Mouse (Mus musculus) forebrain, embryonic 15.5 days (tissue): Measurements from ENCODE around the gene Vsig8. TPM values are rescaled to one million over a fixed set of nuclear protein-coding genes. Genes with fewer than 3 reads are reported as not detected.

Source experiments
- ATAC-seq: fragments of 200-750 bp; cut with Nextera tagmentation; replicated peaks from 2 replicates; pipeline ENCODE4 v1.8.0; 2017; ENCODE audit warnings: mild to moderate bottlenecking, moderate TSS enrichment, moderate library complexity
- H3K27ac ChIP-seq: fragments of 300-500 bp; sonication (generic); replicated peaks from 2 replicates; pipeline ENCODE4 v1.5.1; 2015; ENCODE audit warnings: mild to moderate bottlenecking, inconsistent platforms
- H3K27me3 ChIP-seq: fragments of 300-500 bp; sonication (generic); 2 replicates; pipeline ENCODE4 v1.6.1; 2015; ENCODE audit warnings: inconsistent platforms
- H3K36me3 ChIP-seq: fragments of 300-500 bp; sonication (generic); 2 replicates; pipeline ENCODE4 v1.6.1; 2015; ENCODE audit warnings: mild to moderate bottlenecking, inconsistent platforms
- H3K4me1 ChIP-seq: fragments of 300-500 bp; sonication (generic); 2 replicates; pipeline ENCODE4 v1.6.1; 2015; ENCODE audit warnings: inconsistent platforms
- H3K4me2 ChIP-seq: fragments of 300-500 bp; sonication (generic); replicated peaks from 2 replicates; pipeline ENCODE4 v1.6.1; 2015; ENCODE audit warnings: mild to moderate bottlenecking, inconsistent platforms
- H3K4me3 ChIP-seq: fragments of 300-500 bp; sonication (generic); 2 replicates; pipeline ENCODE4 v1.5.1; 2015; ENCODE audit warnings: mild to moderate bottlenecking, inconsistent platforms
- H3K9ac ChIP-seq: fragments of 300-500 bp; sonication (generic); replicated peaks from 2 replicates; pipeline ENCODE4 v1.6.1; 2015; ENCODE audit warnings: mild to moderate bottlenecking, inconsistent platforms
- H3K9me3 ChIP-seq: fragments of 300-500 bp; sonication (generic); 2 replicates; pipeline ENCODE4 v1.6.1; 2016; ENCODE audit warnings: inconsistent platforms
- WGBS: fragments of 180-500 bp; shearing (Covaris S2); methylation state at CpG from one replicate; pipeline ENCODE4 v1.1.7; 2015; ENCODE audit warnings: mixed read lengths; 5-methylcytosine and 5-hydroxymethylcytosine counted together
- polyA plus RNA-seq: library from polyadenylated mRNA; unstranded; fragments of >200 nt; fragmentation: Nextera tagmentation; extraction: Ambion mirVana; gene quantifications from 2 replicates; pipeline ENCODE4 v1.2.1, GENCODE M21; 2015

Vsig8 gene
- polyA plus RNA-seq, 1 experiment from 2014 or later: 0.14 TPM

- ATAC-seq: no peak
- Histone ChIP-seq H3K9me3 (0 out of 2 replicates have a peak, but pooled peaks cover 6% of the 10 kb centered on the region), H3K4me1 (peaks cover 15% of the 10 kb centered on the region), H3K36me3 (no peaks in the 10 kb centered on the region), H3K4me2 (no peak overlapping the region), H3K9ac (no peak overlapping the region), H3K4me3 (no peak overlapping the region), H3K27me3 (no peaks in the 10 kb centered on the region), H3K27ac (no peak overlapping the region)
- WGBS: 83% methylated on average over 4 of the region's 4 CpGs
Measured at GRCm38 (mm10) chr1:172518013-172518412, 37.7 kb upstream of the Vsig8 start.

GRCm38 (mm10) chr1:172519644-172520043, 36.1 kb upstream of the Vsig8 start:
- no peak overlapping the region for H3K4me2 ChIP-seq
- H3K36me3 ChIP-seq: no peaks in the 10 kb centered on the region
- peaks cover 15% of the 10 kb centered on the region for H3K4me1 ChIP-seq
- ATAC-seq: no peak
- H3K9me3 ChIP-seq: 0 out of 2 replicates have a peak, but pooled peaks cover 6% of the 10 kb centered on the region
- no peaks in the 10 kb centered on the region for H3K27me3 ChIP-seq
- no peak overlapping the region for H3K27ac ChIP-seq
- WGBS: 80% methylated on average over 6 of the region's 6 CpGs
- no peak overlapping the region for H3K9ac ChIP-seq
- no peak overlapping the region for H3K4me3 ChIP-seq

GRCm38 (mm10) chr1:172520576-172521440, 34.9 kb upstream of the Vsig8 start, which contains the start of gene Cfap45:
Gene Cfap45, plus strand, starts transcription at chr1:172520801.
- Histone ChIP-seq H3K36me3 (no peaks in the 10 kb centered on the region), H3K27ac (no peak within 1 kb of the TSS), H3K9ac (0 out of 2 replicates have a peak within 1 kb of the TSS, but pooled peaks have one; percentile 2), H3K27me3 (0 out of 2 replicates have a peak, but pooled peaks cover under 1% of the 10 kb centered on the region), H3K4me3 (peak within 1 kb of the TSS; percentile 38), H3K9me3 (0 out of 2 replicates have a peak, but pooled peaks cover 6% of the 10 kb centered on the region), H3K4me1 (peaks cover 15% of the 10 kb centered on the region), H3K4me2 (peak within 1 kb of the TSS; percentile 66)
- ATAC-seq: peak; percentile 93
- WGBS: 4% methylated on average over 28 of the region's 28 CpGs

- ATAC-seq: no peak
Measured at GRCm38 (mm10) chr1:172522524-172522923, 33.2 kb upstream of the Vsig8 start.

GRCm38 (mm10) chr1:172523699-172524101, 32.0 kb upstream of the Vsig8 start:
- 72% methylated on average over 12 of the region's 12 CpGs for WGBS
- Histone ChIP-seq H3K9me3 (no peaks in the 10 kb centered on the region), H3K4me1 (peaks cover 15% of the 10 kb centered on the region), H3K9ac (no peak overlapping the region), H3K27ac (no peak overlapping the region), H3K27me3 (0 out of 2 replicates have a peak, but pooled peaks cover 3% of the 10 kb centered on the region), H3K4me2 (no peak overlapping the region), H3K4me3 (no peak overlapping the region), H3K36me3 (no peaks in the 10 kb centered on the region)
- ATAC-seq: no peak

More at GRCm38 (mm10) chr1:172522524-172522923, 33.2 kb upstream of the Vsig8 start:
- peaks cover 15% of the 10 kb centered on the region for H3K4me1 ChIP-seq
- H3K9me3 ChIP-seq: 0 out of 2 replicates have a peak, but pooled peaks cover 5% of the 10 kb centered on the region
- WGBS: 72% methylated on average over 7 of the region's 7 CpGs
- H3K27me3 ChIP-seq: 0 out of 2 replicates have a peak, but pooled peaks cover 3% of the 10 kb centered on the region
- H3K36me3 ChIP-seq: no peaks in the 10 kb centered on the region
- no peak overlapping the region for H3K4me2 ChIP-seq
- H3K27ac ChIP-seq: no peak overlapping the region
- H3K4me3 ChIP-seq: no peak overlapping the region
- H3K9ac ChIP-seq: no peak overlapping the region

GRCm38 (mm10) chr1:172525027-172525764, 30.5 kb upstream of the Vsig8 start:
- H3K4me2 ChIP-seq: no peak overlapping the region
- H3K27ac ChIP-seq: no peak overlapping the region
- 52% methylated on average over 15 of the region's 15 CpGs for WGBS
- no peaks in the 10 kb centered on the region for H3K36me3 ChIP-seq
- no peak overlapping the region for H3K4me3 ChIP-seq
- H3K27me3 ChIP-seq: 0 out of 2 replicates have a peak, but pooled peaks cover 3% of the 10 kb centered on the region
- H3K9ac ChIP-seq: no peak overlapping the region
- H3K4me1 ChIP-seq: peaks cover 14% of the 10 kb centered on the region
- no peaks in the 10 kb centered on the region for H3K9me3 ChIP-seq
- no peak for ATAC-seq

GRCm38 (mm10) chr1:172525971-172526370, 29.8 kb upstream of the Vsig8 start:
- Histone ChIP-seq H3K4me1 (peaks cover 13% of the 10 kb centered on the region), H3K9ac (no peak overlapping the region), H3K36me3 (no peaks in the 10 kb centered on the region), H3K9me3 (no peaks in the 10 kb centered on the region), H3K27ac (no peak overlapping the region), H3K4me2 (no peak overlapping the region), H3K27me3 (0 out of 2 replicates have a peak, but pooled peaks cover 3% of the 10 kb centered on the region), H3K4me3 (no peak overlapping the region)
- WGBS: 70% methylated on average over 7 of the region's 7 CpGs
- ATAC-seq: no peak

DNA sequence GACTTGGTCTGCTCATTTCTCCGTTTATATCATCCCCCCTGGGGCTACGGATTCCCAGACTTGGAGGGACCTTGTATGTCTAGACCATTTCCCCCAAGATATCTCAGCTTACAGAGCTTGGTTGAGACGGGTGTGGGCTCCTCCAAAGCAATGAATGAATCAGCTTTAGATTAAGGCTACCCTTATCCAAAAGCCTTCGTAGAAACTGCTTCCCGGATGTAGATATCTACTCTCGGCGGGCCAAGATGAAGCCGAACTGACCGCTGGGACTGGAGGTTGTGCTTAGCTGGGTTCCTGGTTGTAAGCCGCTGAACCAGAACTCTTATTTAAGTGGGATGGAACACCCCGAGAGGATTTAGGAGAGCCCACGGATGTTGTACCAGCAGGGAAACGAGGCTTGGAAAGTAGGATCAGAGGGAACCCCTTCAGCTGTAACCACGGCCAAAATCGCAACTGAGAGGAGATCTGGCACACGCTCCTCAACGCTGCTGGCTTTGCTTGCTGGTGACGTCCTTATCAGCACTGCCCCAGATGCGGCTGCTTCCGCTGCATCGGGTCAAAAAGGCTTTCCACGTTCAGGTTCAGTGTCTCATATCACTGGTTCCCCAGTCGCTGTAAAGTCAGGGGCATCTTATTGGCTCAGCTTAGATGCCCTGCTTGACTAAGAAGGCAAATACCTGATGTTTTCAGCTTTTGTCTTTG, 29.2 kb upstream of the Vsig8 start:
- WGBS: 82% methylated on average over 23 of the region's 23 CpGs
- no peak overlapping the region for H3K27ac ChIP-seq
- H3K36me3 ChIP-seq: no peaks in the 10 kb centered on the region
- H3K4me1 ChIP-seq: peaks cover 7% of the 10 kb centered on the region; the same call in 1 of the 2 replicates
- 0 out of 2 replicates have a peak, but pooled peaks cover 3% of the 10 kb centered on the region for H3K27me3 ChIP-seq
- ATAC-seq: no peak
- no peak overlapping the region for H3K4me2 ChIP-seq
- no peak overlapping the region for H3K4me3 ChIP-seq
- no peak overlapping the region for H3K9ac ChIP-seq
- no peaks in the 10 kb centered on the region for H3K9me3 ChIP-seq

DNA sequence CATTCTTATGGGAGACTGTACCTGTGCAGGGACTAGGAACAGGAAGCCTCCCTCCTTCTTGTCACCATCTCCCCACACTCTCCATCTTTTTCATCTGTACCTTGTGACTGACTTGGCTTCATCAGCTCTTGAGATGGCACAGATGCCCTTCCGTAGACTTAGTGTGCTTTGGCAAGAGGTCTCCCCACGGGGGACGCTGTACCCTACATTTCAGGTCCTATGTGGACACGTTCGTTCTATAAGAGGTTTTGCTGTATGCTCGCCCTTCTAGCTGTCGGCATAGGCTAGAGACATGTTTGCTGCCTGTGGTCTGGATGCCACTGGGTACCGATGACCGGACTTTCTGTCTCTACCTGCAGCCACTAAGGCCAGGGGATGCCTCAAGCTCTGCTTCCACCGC, 28.3 kb upstream of the Vsig8 start:
- ATAC-seq: no peak
- 0 out of 2 replicates have a peak, but pooled peaks cover 11% of the 10 kb centered on the region for H3K4me1 ChIP-seq
- no peak overlapping the region for H3K4me3 ChIP-seq
- 92% methylated on average over 10 of the region's 10 CpGs for WGBS
- no peaks in the 10 kb centered on the region for H3K36me3 ChIP-seq
- peaks cover 5% of the 10 kb centered on the region; the same call in 1 of the 2 replicates for H3K27me3 ChIP-seq
- no peaks in the 10 kb centered on the region for H3K9me3 ChIP-seq
- H3K4me2 ChIP-seq: no peak overlapping the region
- no peak overlapping the region for H3K9ac ChIP-seq
- H3K27ac ChIP-seq: no peak overlapping the region

DNA sequence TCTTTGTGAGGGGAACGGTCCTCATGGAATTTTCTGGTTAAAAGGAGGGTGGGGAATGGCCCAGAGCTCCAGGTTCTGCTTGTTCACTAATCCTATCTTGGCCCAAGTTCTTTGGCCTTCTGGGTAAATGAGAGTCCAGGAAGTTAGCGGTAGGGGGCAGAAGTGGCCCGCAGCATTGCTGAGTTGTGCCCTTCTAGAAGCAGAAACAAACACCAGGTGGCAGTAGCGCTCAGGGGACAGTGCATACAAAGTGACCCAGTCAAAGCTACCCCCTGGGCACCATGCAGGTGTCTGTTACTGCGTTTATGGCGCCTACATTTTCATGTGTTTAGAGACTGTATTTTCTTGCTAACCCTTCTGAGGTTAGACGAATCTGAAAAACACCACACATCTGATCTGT, 27.0 kb upstream of the Vsig8 start:
- Histone ChIP-seq H3K4me1 (0 out of 2 replicates have a peak, but pooled peaks cover 13% of the 10 kb centered on the region), H3K4me3 (no peak overlapping the region), H3K4me2 (no peak overlapping the region), H3K27me3 (peaks cover 6% of the 10 kb centered on the region; the same call in 1 of the 2 replicates), H3K9me3 (no peaks in the 10 kb centered on the region), H3K9ac (no peak overlapping the region), H3K36me3 (no peaks in the 10 kb centered on the region), H3K27ac (no peak overlapping the region)
- peak; percentile 70 for ATAC-seq
- WGBS: 6% methylated on average over 7 of the region's 7 CpGs

GRCm38 (mm10) chr1:172530544-172531220, 25.1 kb upstream of the Vsig8 start:
- no peak overlapping the region for H3K9ac ChIP-seq
- 19% methylated on average over 8 of the region's 8 CpGs for WGBS
- 0 out of 2 replicates have a peak, but pooled peaks have one; percentile 12 for ATAC-seq

More at GRCm38 (mm10) chr1:172530544-172531220, 25.1 kb upstream of the Vsig8 start:
- H3K27ac ChIP-seq: no peak overlapping the region
- no peaks in the 10 kb centered on the region for H3K9me3 ChIP-seq
- H3K4me1 ChIP-seq: 0 out of 2 replicates have a peak, but pooled peaks cover 13% of the 10 kb centered on the region
- peaks cover 6% of the 10 kb centered on the region; the same call in 1 of the 2 replicates for H3K27me3 ChIP-seq
- no peak overlapping the region for H3K4me2 ChIP-seq
- H3K36me3 ChIP-seq: no peaks in the 10 kb centered on the region
- H3K4me3 ChIP-seq: no peak overlapping the region
